Mouse (Mus musculus): ENCODE measurements around the gene Hemgn.

Gene Hemgn

GRCm38 (mm10) chr4:46370406-46370805, 42.9 kb downstream of the Hemgn start:
- in situ Hi-C loops (cut with MboI; ENCODE audit: low pct_unique_long_range_greater_than_20kb in 1 of 2, low sequenced_read_pairs in 2 of 2, unreplicated experiment in 1 of 2) = no loop called here

DNA sequence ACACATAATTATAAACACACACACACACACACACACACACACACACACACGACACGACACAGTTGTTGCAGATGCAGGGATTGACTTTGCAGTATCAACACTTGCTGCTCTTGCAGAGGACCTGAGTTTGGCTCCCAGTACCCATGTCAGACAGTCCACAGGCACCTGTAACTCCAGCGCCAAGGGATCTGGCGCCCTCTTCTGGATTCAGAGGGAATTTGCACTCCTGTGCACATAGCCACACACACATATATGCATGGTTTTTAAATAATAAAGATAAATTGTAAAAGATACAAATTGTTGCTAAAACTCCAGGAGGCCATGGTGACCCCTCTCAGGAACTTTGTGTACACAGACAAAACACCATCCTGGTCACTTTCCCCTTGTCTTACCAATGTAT, 44.2 kb downstream of the Hemgn start:
- in situ Hi-C loops (cut with MboI; ENCODE audit: low pct_unique_long_range_greater_than_20kb in 1 of 2, low sequenced_read_pairs in 2 of 2, unreplicated experiment in 1 of 2) = loop anchor here (10.0 kb wide), 2 partner anchors 154 to 174 kb away; partner anchors contain the start of gene Xpa (in 1 of the 2)

DNA sequence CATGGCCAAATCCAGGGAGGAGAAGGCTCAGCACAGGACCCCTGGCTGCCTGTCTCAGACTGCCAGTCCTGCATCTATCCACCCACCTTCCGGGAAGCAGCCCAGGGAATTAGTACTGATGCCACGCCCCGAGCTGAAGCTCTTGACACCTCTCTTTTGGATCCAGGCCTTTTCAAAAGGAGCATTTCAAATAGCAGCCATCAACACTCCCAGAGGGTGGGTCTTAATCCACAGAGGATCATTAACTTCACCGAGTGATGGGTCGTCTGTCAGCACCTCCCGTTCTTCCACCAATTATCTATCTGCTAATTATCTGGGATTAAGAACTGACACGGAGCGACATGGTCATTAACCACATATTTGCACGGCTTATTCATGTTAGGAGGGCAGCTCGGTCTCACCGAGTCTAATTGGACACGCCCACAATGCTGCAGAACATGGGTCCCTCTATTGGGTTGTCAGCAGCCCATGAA, 45.8 kb downstream of the Hemgn start:
- in situ Hi-C loops (cut with MboI; ENCODE audit: low pct_unique_long_range_greater_than_20kb in 1 of 2, low sequenced_read_pairs in 2 of 2, unreplicated experiment in 1 of 2) = loop anchor here (10.0 kb wide), 2 partner anchors 153 to 173 kb away; partner anchors contain the start of gene Xpa (in 1 of the 2)

- in situ Hi-C loops (cut with MboI; ENCODE audit: low pct_unique_long_range_greater_than_20kb in 1 of 2, low sequenced_read_pairs in 2 of 2, unreplicated experiment in 1 of 2) = loop anchor here (10.0 kb wide), 2 partner anchors 150 to 170 kb away; partner anchors contain the start of gene Xpa (in 1 of the 2)
These were observed 48.9 kb downstream of the Hemgn start for GRCm38 (mm10) chr4:46364360-46364759.

DNA sequence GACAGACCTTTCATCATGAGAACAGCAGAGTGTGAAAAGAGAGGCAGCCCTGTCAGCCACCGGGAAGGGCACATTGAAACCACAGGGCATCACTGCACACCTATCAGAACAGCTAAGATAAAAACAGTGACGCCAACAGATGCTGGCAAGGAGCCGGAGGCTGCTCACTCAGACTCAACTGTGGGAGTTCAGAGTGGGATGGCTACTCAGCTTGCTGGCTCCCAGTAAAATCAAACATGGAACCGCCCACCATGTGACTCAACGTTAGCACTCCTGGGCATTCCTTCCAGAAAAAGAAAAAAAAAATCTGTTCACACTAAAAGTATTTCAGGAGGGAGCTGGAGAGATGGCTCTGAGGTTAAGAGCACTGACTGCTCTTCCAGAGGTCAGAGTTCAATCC, 52.0 kb downstream of the Hemgn start:
- in situ Hi-C loops (cut with MboI; ENCODE audit: low pct_unique_long_range_greater_than_20kb in 1 of 2, low sequenced_read_pairs in 2 of 2, unreplicated experiment in 1 of 2) = loop anchor here (10.0 kb wide), 2 partner anchors 146 to 166 kb away; partner anchors contain the start of gene Xpa (in 1 of the 2)

- in situ Hi-C loops (cut with MboI; ENCODE audit: low pct_unique_long_range_greater_than_20kb in 1 of 2, low sequenced_read_pairs in 2 of 2, unreplicated experiment in 1 of 2) = loop anchor here (10.0 kb wide), 2 partner anchors 145 to 165 kb away; partner anchors contain the start of gene Xpa (in 1 of the 2)
These were observed 53.6 kb downstream of the Hemgn start for GRCm38 (mm10) chr4:46359539-46360253.

DNA sequence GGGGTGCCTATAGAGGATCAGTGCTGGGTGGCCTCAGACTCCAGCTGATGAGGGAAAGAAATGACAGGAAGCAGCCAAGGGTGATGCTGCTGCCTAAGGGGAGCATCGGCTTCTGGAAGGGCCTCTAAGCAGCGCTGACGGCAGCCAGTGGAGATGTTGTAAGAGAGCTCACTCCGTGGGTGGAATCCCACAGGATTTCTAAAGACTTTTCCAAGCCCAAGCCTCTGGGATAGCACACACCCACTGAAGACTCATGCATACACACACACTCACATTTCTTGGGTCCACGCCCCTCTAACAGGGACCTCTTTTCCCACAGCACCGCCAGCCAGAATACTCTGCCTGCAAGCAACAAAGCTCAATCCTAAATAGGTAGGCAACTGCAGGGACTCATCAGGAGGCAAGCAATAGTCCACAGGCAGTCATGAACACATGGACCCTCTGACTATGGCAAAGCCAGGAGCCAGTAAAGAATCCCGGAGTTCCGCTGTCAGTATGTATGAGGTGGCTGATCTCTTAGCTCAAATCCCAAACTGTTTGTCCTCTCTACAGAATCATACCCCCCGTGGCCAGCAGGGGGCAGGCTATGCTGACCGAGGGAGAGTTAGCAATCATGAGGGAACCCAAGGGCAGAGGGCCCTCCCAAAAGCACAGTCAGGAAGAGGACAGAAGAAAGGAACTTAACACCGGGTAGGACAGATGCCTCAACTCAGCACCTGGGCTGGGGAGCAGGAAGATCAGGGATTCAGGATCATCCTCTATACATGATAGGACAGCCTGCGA, 56.8 kb downstream of the Hemgn start:
- in situ Hi-C loops (cut with MboI; ENCODE audit: low pct_unique_long_range_greater_than_20kb in 1 of 2, low sequenced_read_pairs in 2 of 2, unreplicated experiment in 1 of 2) = no loop called here

DNA sequence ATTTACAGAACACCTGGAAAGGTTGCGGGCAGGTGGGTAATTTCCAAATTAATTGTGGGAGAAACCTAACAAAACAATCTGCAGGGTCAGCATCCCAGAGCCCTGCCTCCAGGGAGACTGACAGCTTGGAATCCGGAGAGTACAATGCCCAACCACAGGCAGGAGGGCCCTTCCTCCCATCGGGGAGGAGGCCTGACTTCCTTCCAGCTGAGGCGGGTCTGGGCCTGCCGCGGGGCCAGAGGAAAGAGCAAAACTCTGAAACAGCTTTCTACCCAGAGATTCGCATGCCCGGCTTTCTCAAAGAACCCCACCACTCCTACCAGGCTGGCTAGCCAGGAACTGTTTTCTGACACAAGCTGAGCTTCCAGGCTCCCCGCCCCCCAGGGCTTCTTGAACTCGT, 60.3 kb downstream of the Hemgn start:
- in situ Hi-C loops (cut with MboI; ENCODE audit: low pct_unique_long_range_greater_than_20kb in 1 of 2, low sequenced_read_pairs in 2 of 2, unreplicated experiment in 1 of 2) = no loop called here

- in situ Hi-C loops (cut with MboI; ENCODE audit: low pct_unique_long_range_greater_than_20kb in 1 of 2, low sequenced_read_pairs in 2 of 2, unreplicated experiment in 1 of 2) = loop anchor here in 1 of 2 experiments (25.0 kb wide), 1 partner anchor 1637 kb away; the partner anchor contains the start of gene Pax5
These were observed 63.8 kb downstream of the Hemgn start for GRCm38 (mm10) chr4:46349530-46349929.

- in situ Hi-C loops (cut with MboI; ENCODE audit: low pct_unique_long_range_greater_than_20kb in 1 of 2, low sequenced_read_pairs in 2 of 2, unreplicated experiment in 1 of 2) = loop anchor here in 1 of 2 experiments (25.0 kb wide), 1 partner anchor 1637 kb away; the partner anchor contains the start of gene Pax5
These were observed 64.4 kb downstream of the Hemgn start for GRCm38 (mm10) chr4:46348897-46349296.

- in situ Hi-C loops (cut with MboI; ENCODE audit: low pct_unique_long_range_greater_than_20kb in 1 of 2, low sequenced_read_pairs in 2 of 2, unreplicated experiment in 1 of 2) = loop anchor here in 1 of 2 experiments (25.0 kb wide), 1 partner anchor 1636 kb away; the partner anchor contains the start of gene Pax5
These were observed 65.5 kb downstream of the Hemgn start for GRCm38 (mm10) chr4:46347580-46348515.

DNA sequence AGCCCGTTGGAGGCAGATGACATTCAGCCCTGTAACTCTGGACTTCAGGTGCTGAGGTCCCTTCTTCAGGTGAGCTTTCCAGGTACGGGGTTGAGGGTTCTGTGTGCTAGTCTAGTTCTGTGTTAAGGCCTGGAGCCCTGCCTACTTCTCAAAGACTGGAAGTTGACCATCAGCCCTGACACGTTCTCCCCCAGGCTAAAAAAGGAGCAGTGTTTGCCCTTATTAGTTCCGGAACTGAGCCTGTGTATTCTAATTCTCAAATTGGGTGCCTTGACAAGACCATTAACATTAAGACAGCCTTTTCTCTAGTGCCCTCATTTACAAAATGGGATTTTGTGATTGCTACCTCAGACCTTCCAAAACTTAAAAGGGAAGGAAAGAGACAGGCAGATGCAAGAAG, 66.2 kb downstream of the Hemgn start:
- in situ Hi-C loops (cut with MboI; ENCODE audit: low pct_unique_long_range_greater_than_20kb in 1 of 2, low sequenced_read_pairs in 2 of 2, unreplicated experiment in 1 of 2) = loop anchor here in 1 of 2 experiments (25.0 kb wide), 1 partner anchor 1635 kb away; the partner anchor contains the start of gene Pax5

DNA sequence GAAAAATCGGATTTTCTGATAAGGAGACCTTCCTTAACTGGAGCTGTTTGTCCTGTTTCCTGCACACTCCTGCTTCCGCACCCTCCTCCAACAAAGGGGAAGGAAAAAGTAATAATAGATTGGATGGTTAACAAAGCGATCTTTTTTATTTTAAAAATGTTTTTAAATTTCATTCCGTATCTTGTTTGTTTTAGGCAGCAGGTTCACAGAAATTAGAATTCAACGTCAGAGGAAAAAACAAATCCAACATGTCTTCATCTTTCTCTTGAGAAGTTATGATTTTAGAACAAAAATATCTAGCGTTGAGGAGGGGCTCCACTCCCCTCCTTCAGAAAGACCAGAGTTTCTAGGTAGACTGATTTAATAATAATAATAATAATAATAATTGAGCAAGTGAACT, 67.1 kb downstream of the Hemgn start:
- in situ Hi-C loops (cut with MboI; ENCODE audit: low pct_unique_long_range_greater_than_20kb in 1 of 2, low sequenced_read_pairs in 2 of 2, unreplicated experiment in 1 of 2) = loop anchor here in 1 of 2 experiments (25.0 kb wide), 1 partner anchor 1634 kb away; the partner anchor contains the start of gene Pax5

DNA sequence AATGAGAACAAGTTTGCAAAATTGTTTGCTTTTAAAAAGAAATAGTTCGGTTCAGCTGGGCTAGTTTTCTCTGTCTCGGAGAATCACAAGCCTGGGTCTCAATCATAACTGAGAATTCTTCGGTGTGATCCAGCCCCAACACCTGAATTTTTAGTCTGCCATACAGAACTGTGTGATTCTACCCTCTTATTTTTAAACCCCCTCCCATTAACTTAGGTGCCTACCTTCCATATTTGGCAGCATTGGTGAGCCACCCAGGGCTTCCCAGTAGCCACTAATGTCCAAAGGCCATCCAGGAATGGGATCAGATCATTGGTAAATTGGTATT, 67.6 kb downstream of the Hemgn start:
- in situ Hi-C loops (cut with MboI; ENCODE audit: low pct_unique_long_range_greater_than_20kb in 1 of 2, low sequenced_read_pairs in 2 of 2, unreplicated experiment in 1 of 2) = loop anchor here in 1 of 2 experiments (25.0 kb wide), 1 partner anchor 1633 kb away; the partner anchor contains the start of gene Pax5

DNA sequence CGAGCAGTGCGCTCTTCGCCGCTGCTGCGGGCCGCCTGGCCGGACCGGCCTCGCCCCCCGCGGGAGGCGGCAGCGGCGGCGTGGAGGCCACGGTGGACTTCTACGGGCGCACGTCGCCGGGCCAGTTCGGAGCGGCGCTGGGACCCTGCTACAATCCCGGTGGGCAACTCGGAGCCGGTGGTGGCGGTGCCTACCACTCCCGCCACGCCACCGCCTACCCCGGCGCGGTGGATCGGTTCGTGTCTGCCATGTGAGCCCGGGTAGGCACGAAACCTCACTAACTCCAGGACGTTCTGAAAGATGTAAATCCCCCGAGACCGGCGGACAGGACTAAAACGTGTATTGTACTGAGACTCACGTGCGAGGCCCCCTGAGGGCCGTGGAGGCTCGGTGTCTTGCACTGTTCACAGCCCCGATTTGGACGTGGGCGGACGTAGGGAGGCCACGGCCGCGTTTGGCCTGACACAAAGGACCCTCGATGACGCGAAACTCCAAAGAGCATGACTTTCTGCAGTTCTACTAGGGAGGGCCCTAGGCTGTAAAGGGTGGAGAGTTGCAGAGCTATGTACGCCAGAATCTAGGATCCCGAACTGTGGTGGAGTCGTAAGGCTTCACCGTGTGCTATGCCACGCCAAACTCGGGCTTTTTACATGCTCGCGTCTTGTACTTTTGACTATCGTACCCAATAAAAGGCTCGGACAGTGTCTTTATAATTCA, 68.1 kb downstream of the Hemgn start:
- in situ Hi-C loops (cut with MboI; ENCODE audit: low pct_unique_long_range_greater_than_20kb in 1 of 2, low sequenced_read_pairs in 2 of 2, unreplicated experiment in 1 of 2) = loop anchor here in 1 of 2 experiments (25.0 kb wide), 1 partner anchor 1633 kb away; the partner anchor contains the start of gene Pax5

GRCm38 (mm10) chr4:46344288-46344687, 69.0 kb downstream of the Hemgn start:
- in situ Hi-C loops (cut with MboI; ENCODE audit: low pct_unique_long_range_greater_than_20kb in 1 of 2, low sequenced_read_pairs in 2 of 2, unreplicated experiment in 1 of 2) = loop anchor here in 1 of 2 experiments (25.0 kb wide), 1 partner anchor 1632 kb away; the partner anchor contains the start of gene Pax5
